Mouse (Mus musculus): ENCODE data around the gene Arl14. TPM values are rescaled to one million over a fixed set of nuclear protein-coding genes. Genes with fewer than 3 reads are reported as not detected.
A peak's percentile ranks its signal among the peaks of the same experiment; 100 is the strongest.
"Not testable (repeated sequence)": the region's sequence is repeated elsewhere in the genome, so short reads cannot be mapped to it uniquely, and the experiment has no call there.

Gene Arl14
- total RNA-seq, 2 experiments from 2014 or later: not detected

DNA sequence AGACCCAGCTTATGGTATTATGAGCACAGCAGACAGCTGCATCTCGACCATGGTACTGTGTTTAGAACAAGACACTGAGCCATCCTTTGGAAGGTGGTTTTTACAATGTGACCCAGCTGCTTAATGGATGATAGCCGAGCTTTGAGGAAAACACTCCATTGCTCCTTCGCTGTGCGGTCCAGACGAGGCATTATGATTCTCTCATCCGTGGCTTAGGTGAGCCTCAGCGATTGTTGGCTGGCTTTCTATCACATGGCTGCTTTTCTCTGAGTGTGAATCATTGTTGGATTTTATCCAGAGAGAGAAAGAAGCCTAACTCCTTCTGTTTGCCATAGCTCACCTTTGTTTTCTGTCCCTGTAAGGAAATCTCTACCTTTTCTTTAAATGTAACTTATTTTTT lies 32.5 kb downstream of the Arl14 start:
- intact Hi-C loops (cut with DNase I): loop anchor here (5.0 kb wide), 2 partner anchors 93 to 448 kb away; no protein-coding TSS in a partner anchor
- DNase-seq (ENCODE audit: low spot score): no peak

DNA sequence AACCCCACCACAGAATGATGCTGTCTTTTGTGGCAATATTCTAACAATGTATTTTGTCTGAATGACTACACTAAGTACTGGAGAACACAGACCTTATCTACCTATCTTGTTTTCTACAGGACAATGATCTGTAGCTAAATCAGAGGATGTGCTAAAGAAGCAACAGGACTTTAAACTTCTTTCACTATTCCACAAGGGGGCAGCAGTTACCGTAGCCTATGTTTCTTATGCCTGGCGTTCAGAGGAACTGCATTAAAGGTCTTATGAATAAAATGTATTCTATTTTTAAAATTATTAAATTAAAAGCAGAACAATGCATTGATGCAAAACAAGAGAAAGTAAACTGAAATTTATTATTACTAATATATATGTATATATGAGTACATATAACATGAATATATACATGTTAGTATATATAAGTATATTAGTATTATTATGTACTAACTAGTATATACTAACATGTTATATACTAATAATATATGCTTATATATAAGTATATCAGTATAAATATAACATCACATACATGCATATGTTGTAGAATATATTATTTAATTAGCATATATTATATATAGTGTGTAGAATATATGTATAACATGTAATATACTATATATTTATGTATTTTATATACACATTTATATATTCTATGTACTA lies 35.0 kb downstream of the Arl14 start:
- intact Hi-C loops (cut with DNase I): loop anchor here (1.0 to 5.0 kb wide), 3 partner anchors 90 to 445 kb away; no protein-coding TSS in a partner anchor
- DNase-seq (ENCODE audit: low spot score): no peak

DNA sequence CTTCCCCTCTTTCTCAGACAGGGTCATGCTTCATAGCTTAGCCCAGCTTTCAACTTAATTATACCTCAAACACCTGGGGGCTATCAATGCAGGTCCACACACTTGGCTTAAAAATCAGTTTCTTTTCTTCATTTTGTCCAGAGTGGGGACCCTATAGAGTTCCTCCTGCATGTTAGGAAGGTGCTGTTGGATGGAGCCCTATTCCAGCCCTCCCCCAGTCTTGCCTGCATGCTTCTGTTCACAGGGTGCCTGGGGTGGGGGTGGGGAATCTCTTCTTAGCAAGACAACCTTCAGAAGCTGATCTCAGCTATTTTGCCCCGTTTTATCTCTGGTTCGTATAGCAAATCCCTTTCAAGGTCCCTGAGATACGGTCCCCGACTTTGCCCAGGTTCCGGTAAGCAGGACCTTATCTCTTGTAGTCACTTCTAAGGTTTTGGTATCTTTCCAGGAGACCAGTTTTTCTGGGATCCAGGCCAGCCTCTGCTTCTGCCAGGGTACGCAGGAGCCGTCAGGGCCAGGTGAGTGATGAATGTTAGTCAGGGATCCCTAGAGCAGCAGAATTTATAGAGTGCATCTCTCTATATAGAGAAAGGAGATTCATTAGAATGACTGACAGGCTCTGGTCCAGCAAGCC lies 40.9 kb downstream of the Arl14 start:
- DNase-seq (ENCODE audit: low spot score): no peak
- intact Hi-C loops (cut with DNase I): no loop called here

DNA sequence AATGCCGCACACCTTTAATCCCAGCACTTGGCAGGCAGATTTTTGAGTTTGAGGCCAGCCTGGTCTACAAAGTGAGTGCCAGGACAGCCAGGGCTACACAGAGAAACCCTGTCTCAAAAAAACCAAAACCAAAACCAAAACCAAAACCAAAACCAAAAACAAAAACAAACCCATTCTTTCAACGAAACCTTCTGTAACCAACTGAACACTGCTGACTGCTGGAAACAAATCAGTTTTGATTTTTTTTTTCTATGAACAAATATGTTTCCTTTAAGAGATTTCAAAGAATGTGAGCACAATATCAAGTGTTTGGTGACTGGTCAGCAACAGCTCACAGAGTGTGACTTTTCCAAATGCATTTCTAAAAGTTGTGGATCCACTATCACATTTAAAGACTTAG lies 42.1 kb downstream of the Arl14 start:
- DNase-seq (ENCODE audit: low spot score); intact Hi-C loops (cut with DNase I): not testable (repeated sequence)

DNA sequence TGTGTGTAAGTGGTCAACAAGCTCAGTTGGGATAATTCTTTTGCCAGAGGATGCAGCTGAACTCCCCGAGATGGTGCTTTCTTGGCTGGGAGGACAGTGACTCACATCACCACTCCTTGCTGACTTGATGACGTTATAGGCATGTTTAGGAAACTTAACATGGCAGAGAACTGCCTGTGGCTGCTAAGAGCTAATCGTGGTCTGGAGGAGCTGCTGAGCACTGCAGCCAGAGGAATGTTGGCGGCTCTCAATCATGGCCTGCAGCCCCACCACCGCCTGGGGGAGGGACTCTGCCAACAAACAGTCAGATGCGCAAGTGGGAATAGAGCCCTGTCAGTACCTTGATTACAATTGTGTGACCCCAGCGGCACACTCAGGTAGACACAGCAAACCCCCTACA lies 49.6 kb downstream of the Arl14 start:
- DNase-seq (ENCODE audit: low spot score): peak; percentile 25
- intact Hi-C loops (cut with DNase I): no loop called here

Other genes with a start within 250 kb of the Arl14 start
- gene Ift80, start 217.8 kb upstream of the Arl14 start, total RNA-seq (2021): 1 to 10 TPM; 4.1 to 7.0 TPM
- gene Smc4, start 217.7 kb upstream of the Arl14 start, total RNA-seq (2021): 10 to 100 TPM; 15.3 to 16.0 TPM
- 1 to 10 TPM; 2.5 to 2.7 TPM for gene Trim59, start 177.7 kb upstream of the Arl14 start, total RNA-seq (2021)
- gene Kpna4, start 95.3 kb upstream of the Arl14 start, total RNA-seq (2021): 10 to 100 TPM; 78.0 to 84.2 TPM
- 10 to 100 TPM; 23.6 to 24.5 TPM for gene Ppm1l, start 94.4 kb downstream of the Arl14 start, total RNA-seq (2021)

Data from heart, postnatal 25 days (tissue).